Mouse (Mus musculus): ENCODE results near the gene Ogfod3. TPM values are rescaled to one million over a fixed set of nuclear protein-coding genes. Genes with fewer than 3 reads are reported as not detected.
A peak's percentile ranks its signal among the peaks of the same experiment; 100 is the strongest.

The Ogfod3 gene
- total RNA-seq (2021) = 1 to 10 TPM; 7.9 to 8.0 TPM

DNA sequence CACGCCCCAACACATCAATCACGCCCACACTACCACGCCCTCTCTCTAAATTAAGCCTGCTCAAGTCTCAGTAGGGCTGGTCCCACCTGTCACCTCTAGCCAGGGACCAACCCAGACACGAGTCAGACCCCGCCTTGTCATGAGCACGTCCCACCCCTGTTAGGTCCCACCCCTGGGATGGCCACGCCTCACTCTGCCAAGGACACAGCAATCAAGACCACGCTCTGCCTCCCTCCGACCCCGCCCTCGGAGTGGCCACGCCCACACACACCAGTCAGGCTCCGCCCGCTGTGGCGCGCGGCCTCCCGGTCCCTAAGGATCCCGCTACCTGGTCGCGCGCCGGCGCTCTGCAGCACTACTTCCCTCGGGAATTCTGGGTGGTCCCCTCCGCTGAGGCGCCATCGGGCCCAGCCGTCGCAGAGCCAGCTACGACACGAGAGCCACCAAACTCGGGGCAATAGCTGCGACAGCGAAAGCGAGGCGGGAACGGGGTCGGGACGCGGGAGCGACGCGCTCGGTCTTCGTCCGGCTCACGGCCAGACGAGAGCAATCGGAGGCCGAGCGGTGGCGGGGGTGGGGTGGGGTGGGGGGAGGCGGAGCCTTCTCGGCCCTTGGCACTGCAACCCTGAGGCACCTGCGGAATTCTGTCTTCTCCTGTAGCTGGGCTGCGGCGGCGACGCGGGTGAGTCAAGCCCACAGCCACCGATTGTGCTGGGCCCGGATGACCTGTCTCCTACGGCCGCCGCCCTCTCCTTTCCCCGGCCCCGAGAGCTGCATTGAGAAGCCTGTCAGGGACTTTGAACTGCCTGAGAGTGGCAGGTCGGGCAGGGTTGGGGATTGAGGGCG lies at the start of gene Ogfod3, which contains the start of gene Hexdc:
Gene Ogfod3, minus strand, starts transcription at position 551 of the 846 bp plus-strand sequence.
Gene Hexdc, plus strand, starts transcription at position 273 of the 846 bp plus-strand sequence.
- peak; percentile 90 to 92 for DNase-seq (ENCODE audit: low spot score in 2 of 2)
- intact Hi-C loops (cut with DNase I) = loop anchor here (5.0 kb wide), 1 partner anchor 187 kb away; no protein-coding TSS in a partner anchor

DNA sequence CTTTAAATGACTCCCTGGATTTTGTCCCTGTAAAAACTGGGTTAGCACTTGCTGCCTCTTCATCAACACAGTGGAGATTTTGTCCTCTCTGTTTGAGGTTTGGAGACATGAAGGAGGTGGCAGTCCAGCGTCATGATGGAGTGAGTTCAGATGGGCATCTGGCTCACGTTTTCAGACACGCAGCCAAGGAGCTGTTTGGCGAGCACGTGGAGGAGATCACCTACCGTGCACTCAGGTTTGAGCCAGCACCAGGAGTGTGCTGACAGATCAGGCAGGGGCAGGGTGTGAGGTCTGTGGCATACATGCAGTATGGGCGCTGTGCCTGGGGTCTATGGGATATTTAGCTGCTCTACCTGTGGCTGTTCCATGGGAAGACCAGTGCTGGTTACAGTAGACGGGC lies 45.7 kb upstream of the Ogfod3 start:
- no peak for DNase-seq (ENCODE audit: low spot score in 2 of 2)
- intact Hi-C loops (cut with DNase I) = no loop called here

DNA sequence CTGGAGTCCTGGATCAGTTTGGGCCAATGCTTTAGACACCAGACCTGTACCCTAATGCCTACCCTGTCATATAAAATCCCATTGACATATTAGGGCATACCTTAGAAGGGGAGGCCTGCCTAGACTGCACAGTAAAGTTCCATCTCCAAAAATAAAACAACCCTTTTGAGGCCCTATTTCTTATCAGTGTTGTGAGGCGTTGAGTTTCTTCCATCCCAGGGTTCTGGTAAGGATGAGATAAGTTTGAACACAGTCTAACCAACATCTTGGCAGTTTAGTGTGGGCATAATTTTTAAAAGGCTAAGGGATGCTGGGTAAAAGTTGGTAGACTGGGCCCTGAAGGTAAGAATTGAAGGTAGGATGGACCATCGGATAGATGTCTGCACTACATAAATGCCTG lies 35.2 kb upstream of the Ogfod3 start:
- DNase-seq (ENCODE audit: low spot score in 2 of 2) = no peak
- intact Hi-C loops (cut with DNase I) = no loop called here

DNA sequence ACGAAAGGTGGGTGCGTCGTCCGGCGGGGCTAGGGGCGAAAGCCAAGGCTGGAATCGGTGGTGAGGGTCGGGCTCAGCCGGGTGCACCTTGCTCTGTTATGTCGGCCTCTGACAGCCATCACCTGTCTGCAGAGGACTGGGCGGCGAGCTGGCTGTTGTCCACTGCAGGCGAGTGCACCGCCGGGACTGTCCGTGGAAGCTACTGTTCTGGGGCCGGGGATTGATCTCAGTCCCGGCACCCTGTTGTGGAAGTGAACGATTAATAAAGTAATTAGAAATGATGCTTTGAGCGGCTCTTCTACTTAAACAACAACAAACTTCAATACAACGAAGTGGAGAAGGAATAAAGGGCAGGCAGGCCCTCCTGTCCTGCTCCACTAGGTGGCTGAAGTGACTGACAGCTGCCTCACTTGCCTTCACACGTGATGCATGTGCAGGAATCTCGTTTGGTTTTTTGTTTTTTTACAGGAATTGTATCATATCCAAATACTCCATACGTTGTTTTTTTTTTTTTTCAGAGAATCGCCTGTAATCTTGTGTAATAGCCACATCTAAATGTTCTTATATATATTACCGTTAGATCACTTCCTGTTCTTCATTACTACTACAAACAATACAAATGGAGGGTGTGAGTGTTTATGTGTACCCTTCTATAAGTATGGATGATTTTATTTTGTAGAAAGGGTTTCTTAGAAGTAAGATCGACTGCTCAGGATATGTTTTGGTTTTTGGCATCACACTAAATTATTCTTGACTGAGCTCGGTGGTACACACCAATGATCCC lies 33.0 kb upstream of the Ogfod3 start:
- no peak for DNase-seq (ENCODE audit: low spot score in 2 of 2)
- intact Hi-C loops (cut with DNase I) = no loop called here

DNA sequence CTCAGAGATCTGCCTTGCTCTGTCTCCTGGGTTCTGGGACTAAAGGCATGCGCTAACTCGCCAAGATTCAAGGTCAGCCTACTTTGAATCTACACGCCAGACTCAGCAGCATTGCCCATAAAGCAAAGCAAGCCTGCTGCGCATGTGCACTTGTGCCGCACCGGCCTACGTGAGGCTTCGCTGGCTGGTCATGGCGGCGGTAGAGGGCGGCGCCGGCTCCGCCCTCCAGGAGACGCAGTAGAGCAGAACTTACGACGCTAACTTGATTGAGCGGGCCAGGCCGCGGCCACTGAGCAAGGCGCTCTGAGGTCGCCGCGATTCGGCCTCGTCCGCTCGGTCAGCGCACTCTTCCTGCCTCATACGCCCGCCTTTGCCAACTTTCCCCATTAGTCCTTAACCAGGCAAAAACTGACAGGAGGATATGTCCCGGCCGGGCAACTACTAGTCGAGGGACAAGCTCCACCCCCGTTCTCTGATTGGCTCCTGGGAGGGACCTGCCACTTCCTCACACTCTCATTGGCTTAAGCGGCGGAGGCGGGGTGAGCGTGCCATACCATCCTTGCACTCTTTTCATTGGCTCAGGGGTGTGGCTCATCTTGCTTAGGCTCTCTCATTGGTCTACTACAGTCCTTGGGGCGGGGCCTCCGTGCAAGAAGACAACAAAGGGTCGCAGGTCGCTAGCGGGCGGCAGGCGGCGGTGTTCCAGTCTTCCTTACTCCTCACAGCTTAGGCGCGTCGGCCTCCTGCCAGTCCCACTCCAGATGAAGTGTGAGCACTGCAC lies 32.2 kb upstream of the Ogfod3 start, which contains the start of gene Narf:
Gene Narf, plus strand, starts transcription at position 690 of the 781 bp plus-strand sequence.
- intact Hi-C loops (cut with DNase I) = no loop called here

DNA sequence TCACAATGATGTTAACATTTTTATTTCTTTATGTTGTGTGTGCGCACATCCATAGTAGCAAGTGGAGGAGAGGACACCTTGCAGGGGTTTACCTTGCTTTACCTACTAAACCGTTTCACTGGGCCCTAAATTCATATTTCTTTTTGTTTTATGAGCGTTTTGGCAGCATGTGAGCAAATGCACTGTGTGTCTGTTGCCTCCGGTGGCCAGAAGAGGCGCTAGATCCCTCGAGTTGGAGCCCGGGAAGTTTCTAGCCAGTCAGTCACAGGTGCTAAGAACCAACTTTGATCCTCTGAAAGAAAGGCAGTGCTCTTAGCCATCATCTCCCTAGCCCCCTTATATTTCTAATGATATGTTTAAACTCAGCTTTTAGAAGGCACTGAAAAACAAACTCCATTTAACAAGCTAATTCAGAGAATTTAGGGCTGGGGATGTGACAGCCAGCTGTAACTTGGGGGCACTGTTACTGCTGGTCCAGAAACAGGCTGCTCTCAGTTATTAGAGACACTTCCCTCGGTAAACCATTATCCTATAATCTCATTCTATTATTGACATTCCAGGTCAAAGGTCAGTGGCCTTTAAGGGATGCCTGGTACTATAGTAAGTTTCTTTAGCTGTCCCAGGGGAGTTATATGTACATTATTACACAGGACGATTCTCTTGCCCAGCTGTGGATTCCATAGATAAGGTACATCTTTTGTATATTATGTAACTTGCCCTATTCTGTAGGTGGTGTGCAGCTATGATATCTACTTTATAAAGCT lies 31.1 kb upstream of the Ogfod3 start:
- intact Hi-C loops (cut with DNase I) = no loop called here
- no peak for DNase-seq (ENCODE audit: low spot score in 2 of 2)

More for the DNA sequence above, 32.2 kb upstream of the Ogfod3 start, which contains the start of gene Narf:
- DNase-seq (ENCODE audit: low spot score in 2 of 2) = peak; percentile 99

DNA sequence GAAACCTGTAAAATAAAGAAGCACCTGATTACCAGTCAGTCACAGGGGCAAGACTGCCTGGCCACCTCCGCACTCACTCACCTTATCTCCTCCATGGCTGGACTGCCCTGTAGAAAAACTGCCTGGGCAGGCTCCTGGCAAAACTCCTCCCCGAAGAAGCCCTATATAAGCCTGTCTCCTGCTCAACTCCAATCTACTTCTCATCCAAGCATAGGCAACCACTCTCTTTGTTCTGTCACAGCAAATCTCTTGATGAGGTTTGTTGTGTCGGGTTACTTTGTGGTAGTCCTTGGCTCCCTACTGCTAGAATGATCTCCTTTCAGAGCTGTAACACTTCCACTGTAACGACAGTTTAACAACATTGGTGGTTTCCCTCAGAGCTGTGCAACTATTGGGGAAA lies 28.2 kb upstream of the Ogfod3 start:
- no peak for DNase-seq (ENCODE audit: low spot score in 2 of 2)
- intact Hi-C loops (cut with DNase I) = no loop called here

DNA sequence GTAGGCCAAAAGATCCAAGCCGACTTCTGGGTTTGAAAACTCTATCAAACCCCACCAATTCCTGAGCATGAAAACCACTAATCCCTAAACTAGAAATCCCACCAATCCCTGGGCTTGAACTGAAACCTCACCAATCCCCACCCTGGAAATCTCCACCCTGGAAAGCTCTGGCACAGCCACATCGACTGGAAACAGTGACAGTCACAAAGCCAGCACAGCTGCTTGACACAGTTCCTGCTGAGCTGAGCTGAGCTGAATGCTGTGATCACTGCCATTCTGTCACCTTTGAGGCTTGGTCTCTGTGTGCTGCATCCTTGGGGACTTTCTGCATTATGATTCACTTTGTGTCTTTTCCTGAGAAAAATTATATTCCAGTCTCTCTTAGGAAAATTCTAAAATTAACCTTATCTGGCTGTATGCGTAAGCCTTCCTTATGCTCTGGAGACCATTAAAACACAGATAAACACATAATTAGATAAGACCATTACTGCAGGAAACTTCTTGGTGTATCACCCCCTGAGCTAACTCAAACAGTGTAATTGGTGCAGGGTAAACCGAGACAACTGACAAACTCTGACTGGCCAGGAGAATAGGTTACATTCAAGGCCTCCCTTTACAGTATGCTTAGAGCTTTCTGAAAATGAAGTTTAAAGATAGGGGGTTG lies 27.2 kb upstream of the Ogfod3 start:
- intact Hi-C loops (cut with DNase I) = no loop called here
- DNase-seq (ENCODE audit: low spot score in 2 of 2) = peak in 1 of 2 experiments; percentile 25

DNA sequence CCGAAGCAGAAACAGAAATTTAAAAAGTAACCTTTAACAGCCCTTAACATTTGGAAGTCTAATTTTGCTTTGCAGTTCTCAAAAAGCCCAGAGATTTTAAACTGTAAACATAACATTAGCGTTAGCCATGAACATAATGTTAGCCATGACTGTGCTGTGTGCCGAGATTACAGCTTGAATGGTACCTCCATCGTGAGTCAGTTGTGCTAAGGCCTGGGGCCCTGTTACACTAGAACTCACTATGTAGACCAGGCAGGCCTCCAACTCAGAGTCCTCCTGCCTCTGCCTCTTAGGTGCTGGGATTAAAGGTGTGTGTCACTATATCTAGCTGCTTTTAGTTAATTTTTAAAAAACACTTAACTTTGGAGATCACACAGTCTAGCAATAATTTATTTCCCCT lies 26.7 kb upstream of the Ogfod3 start:
- DNase-seq (ENCODE audit: low spot score in 2 of 2) = no peak
- intact Hi-C loops (cut with DNase I) = no loop called here

DNA sequence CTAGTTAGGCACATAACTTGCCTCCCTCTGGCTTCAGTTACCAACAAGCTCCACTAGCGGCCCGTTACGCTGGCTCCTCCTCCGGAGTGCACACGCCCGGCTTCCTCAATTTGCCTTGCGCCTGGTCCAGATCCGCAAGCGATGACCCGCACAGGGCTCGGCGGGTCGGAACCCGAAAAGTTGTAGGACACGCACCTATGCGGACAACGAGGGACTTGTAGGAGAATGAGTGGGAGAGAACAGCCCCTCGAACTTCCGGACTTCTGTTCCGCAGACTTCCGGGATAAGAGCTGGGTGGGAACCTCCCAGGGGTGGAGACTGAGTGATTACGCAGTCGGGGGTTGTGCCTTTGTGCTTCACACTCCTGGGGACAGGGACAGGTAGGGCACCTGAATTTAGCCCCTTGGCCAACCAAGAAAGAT lies 24.5 kb upstream of the Ogfod3 start, which contains the start of gene Cybc1:
Gene Cybc1, minus strand, starts transcription at position 305 of the 422 bp plus-strand sequence.
- DNase-seq (ENCODE audit: low spot score in 2 of 2) = peak; percentile 68 to 73
- intact Hi-C loops (cut with DNase I) = no loop called here

DNA sequence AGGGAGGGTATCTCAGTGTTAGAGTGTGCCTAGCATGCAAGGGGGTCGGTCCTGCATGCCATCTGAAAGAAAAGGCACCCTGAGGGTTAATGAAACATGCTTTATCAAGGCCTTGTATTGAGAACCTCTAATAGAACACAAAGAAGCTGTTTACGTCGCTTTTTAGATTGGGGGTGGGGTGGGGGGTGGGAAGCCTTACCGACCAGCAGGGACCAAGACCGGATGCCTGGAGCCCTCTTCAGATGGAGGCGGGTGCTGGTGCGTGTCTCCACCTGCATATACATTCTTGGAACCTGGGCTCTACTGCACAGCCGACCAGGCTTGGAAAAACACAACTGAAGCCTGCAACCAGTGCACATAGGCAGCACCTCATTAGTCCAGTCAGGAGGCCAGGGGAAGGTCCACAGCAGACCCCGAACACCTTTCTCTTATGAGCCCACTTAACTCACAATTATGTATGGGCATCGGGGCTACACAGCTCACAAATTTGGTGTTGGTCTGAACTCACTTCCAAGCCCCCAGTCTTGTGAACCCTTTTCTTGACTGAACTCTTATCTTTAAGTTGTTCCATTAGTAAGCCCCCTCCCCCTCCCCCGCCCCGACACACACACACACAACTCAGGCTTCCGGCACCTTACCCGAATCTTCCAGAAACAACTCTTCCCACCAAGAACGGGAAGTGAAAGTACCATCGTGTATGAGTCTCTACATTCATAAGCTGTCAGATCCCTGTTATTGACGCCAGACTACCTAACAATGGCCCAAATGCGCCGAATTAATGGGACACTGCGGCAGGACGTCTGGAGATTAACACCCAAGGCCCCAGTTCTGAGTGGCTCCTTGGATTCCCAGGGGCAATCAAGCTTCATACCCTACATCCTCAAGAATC lies 23.9 kb upstream of the Ogfod3 start:
- intact Hi-C loops (cut with DNase I) = no loop called here
- no peak for DNase-seq (ENCODE audit: low spot score in 2 of 2)

DNA sequence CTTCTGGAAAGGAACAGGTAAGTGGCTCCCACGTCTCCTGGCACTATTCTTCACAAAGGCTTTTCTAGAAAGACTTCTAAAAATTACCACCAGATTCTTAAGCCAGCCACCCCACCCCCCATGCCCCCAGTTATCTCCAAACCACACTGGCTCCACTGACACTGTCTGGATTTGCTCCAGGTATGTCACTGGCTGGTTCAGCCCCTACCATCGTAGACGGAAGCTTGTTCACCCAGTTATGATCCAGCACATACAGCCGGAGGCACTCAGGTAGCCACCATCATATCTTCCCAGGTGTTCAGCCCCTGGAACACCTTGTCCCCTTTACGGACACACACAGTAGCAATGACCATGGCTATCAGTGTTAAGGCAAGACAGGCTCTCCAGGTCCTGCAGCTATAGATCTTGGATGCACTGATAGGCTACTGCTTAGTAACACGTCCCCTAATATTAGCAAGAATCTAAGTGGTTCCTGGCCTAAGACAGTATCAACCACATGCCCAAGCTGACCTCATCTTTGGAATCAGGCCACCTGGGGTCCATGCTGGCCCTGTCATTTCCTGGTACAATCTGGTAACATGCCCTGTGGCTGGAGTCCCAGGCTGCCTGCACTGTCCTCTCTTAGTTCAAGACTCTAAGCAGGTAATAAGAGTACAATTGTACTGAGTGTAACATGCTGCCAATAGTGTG lies 17.0 kb upstream of the Ogfod3 start:
- intact Hi-C loops (cut with DNase I) = no loop called here
- DNase-seq (ENCODE audit: low spot score in 2 of 2) = no peak

DNA sequence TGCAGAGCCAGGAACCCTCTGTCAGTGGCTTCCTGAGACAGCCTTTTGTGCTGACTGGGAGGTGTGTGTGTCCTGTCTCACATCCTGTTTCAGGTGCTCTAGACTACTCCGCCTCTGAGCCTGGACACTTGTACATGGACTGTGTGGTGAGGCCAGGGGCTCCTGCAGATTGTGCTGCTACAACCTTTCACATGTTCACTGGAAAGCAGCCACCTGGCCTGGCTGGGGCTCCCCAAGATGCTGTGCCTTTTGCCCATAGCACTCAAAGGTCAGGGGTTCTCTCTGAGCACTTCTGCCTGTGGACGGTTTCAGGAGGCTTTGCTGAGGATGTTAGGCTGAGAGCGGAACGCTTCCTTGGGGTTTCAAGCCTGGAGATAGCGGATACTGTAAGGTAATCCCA lies 16.3 kb upstream of the Ogfod3 start:
- intact Hi-C loops (cut with DNase I) = no loop called here
- no peak for DNase-seq (ENCODE audit: low spot score in 2 of 2)

DNA sequence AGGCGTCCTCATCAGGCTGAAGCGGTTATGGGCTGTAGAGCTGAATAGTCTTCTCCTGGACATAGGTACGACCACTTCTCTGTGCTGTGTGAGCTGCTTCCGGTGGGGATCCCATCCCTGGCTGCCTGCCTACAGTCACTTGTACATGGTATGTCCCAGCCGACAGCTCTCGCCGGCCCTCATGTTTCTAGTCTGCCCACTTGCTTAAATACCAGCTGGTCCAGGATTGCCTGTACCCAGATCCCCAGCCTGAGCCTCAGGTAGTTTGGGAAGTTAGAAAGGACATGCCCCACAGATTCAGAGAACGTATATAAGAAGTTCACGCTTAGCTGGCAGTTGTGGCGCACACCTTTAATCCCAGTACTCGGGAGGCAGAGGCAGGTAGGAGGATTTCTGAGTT lies 15.3 kb upstream of the Ogfod3 start:
- intact Hi-C loops (cut with DNase I) = no loop called here
- DNase-seq (ENCODE audit: low spot score in 2 of 2) = no peak

DNA sequence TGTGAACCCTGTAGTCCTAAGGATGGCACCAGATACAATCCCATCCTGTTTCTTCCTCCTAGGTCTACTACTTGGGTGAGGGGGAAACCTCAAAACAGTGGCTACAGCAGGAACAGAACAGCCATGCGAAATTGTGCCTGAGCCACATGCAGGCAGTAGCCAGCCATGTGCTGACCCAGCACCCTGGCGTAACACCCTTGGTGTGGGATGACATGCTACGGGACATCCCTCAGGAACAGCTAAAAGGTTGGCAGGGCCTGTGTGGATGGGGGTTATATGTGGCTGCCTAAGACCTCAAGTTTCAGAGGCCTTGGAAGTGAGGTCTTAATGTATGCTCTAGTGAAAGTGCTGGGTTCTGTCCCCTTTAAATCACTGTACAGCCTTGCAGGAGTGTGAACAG lies 12.3 kb upstream of the Ogfod3 start:
- intact Hi-C loops (cut with DNase I) = no loop called here
- DNase-seq (ENCODE audit: low spot score in 2 of 2) = no peak

DNA sequence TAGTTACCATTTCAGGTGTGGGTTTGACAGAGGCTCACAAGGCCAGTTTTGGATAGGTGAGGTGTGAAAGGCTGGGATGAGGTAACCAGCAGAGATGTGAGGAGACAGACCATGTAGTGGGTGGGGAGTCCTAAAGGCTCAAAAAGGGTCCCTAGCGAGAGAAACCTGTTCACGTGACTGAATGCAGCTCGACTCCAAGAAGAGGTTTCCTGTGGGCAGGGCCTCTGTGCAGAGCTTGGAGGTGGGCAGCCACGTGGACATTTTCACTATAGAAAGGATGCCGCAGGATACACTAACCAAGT lies 701 bp downstream of the Ogfod3 start:
- no peak for DNase-seq (ENCODE audit: low spot score in 2 of 2)
- intact Hi-C loops (cut with DNase I) = loop anchor here (5.0 kb wide), 1 partner anchor 187 kb away; no protein-coding TSS in a partner anchor
